Mouse (Mus musculus) bone marrow macrophage, adult 2 months (primary cell): ENCODE results near the gene Ttll10. TPM values are rescaled to one million over a fixed set of nuclear protein-coding genes. Genes with fewer than 3 reads are reported as not detected.

Source experiments
- H3K27ac ChIP-seq: 2 replicates; pipeline ENCODE4 v1.5.1; 2012; ENCODE audit warnings: low read depth, low read length; ENCODE audit not compliant: insufficient read depth
- H3K4me1 ChIP-seq: 2 replicates; pipeline ENCODE4 v1.6.1; 2012; ENCODE audit warnings: low read length; ENCODE audit not compliant: control insufficient read depth, insufficient read depth
- H3K4me3 ChIP-seq: 2 replicates; pipeline ENCODE4 v1.5.1; 2012; ENCODE audit warnings: mild to moderate bottlenecking, low read length, moderate library complexity; ENCODE audit not compliant: insufficient read depth
- CTCF ChIP-seq: IDR thresholded peaks from 2 replicates; pipeline ENCODE4 v1.5.1; 2012; ENCODE audit warnings: low read depth, mild to moderate bottlenecking, low read length, moderate library complexity
- POLR2A ChIP-seq: IDR thresholded peaks from 2 replicates; pipeline ENCODE4 v1.6.1; 2012; ENCODE audit warnings: mild to moderate bottlenecking, low read depth, low read length, borderline replicate concordance
- polyA plus RNA-seq: library from polyadenylated mRNA; stranded (reverse); fragments of >200 nt; gene quantifications from 2 replicates; pipeline ENCODE4 v1.2.4, GENCODE M21; 2012; ENCODE audit not compliant: missing spikeins, insufficient read depth, insufficient read length

Ttll10 gene
- polyA plus RNA-seq, 1 experiment, result not detected

DNA sequence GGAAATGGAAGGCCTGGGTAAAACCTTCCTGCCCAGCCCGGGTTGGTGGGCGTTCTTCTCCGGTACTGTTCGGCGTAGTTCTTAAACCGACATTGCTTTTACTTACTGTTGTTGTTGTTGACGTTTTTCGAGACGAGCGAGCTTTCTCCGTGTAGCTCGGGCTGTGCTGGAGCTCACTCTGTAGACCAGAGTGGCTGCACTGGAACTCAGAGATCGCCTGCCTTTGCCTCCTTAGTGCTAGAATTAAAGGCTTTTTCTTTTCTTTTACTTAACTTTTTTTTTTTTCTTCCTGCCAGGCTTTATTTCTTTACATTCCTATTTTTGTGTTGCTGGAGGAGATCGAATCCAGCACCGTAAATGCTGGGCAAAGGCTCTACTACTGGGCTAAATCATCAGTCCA, 65.6 kb downstream of the Ttll10 start:
- peak overlapping the region; percentile 98 for H3K27ac ChIP-seq
- peak overlapping the region; percentile 93 for H3K4me3 ChIP-seq
- H3K4me1 ChIP-seq, result peaks cover 13% of the 10 kb centered on the region
- TF ChIP-seq POLR2A, result no peak
- TF ChIP-seq CTCF, result no peak

DNA sequence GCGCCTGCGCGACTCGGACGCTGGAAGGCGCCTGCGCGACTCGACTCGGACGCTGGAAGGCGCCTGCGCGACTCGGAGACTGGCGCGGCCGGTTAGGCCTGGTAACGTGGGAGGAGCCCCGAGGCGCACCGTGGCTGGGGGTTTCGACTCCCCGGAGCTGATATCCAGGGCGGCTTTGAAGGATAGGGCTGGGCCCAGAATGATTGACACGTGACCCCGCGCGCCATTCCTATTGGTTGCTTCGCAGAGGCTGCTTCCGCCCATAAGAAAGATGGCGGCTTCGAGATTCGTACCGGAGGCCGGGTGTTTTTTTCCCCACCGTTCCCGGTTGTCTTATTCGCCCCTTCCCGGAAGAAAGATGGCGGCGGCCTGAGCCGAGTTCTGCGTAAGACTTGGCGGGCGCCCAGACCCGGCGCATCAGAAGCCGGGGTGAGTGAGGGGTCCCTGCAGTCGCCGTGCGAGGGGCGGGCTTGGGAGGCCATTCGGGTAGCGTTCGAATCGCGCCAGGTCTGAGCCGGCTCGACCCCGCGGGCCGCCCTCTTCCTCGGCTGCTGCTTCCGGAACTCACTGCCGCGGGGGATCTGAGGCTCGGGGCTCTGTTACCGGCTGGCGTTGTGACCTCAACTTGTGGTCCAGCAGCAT, 66.2 kb downstream of the Ttll10 start:
- Histone ChIP-seq H3K4me3 (peak overlapping the region; percentile 93), H3K4me1 (peaks cover 13% of the 10 kb centered on the region), H3K27ac (peak overlapping the region; percentile 98)
- TF ChIP-seq CTCF, result no peak
- peak; percentile 27; the same call in 1 of the 2 replicates for TF ChIP-seq POLR2A

DNA sequence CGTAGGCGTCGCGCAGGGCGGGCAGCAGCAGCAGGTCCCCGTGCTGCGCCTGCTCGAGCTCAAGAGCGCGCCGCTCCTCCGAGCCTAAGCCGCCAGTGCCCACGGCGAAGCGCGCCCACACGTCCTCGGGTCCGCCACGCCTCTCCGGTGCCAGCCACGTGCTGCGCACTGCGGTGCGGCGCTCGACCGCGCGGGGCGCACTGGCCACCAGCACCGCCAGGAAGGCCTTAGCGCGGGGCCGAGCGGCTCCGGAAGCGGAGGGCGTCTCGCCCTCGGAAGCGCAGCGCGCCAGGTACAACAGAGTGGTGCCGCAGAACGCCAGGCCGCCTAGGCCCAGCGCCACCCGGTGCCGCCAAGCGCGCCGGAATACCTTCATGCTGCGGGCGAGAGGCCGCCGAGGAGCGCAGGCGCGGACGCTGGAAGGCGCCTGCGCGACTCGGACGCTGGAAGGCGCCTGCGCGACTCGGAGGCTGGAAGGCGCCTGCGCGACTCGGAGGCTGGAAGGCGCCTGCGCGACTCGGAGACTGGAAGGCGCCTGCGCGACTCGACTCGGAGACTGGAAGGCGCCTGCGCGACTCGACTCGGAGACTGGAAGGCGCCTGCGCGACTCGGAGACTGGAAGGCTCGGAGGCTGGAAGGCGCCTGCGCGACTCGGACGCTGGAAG, 66.8 kb downstream of the Ttll10 start, which contains the start of the genes B3galt6 and Sdf4:
Gene B3galt6 (minus strand): TSS at position 409 of the 665 bp plus-strand sequence.
Gene Sdf4 (plus strand): TSS at position 632 of the 665 bp plus-strand sequence.
- Histone ChIP-seq H3K27ac (peak within 1 kb of the TSS; percentile 98), H3K4me1 (peaks cover 13% of the 10 kb centered on the region), H3K4me3 (peak within 1 kb of the TSS; percentile 95)
- TF ChIP-seq POLR2A, result no peak
- TF ChIP-seq CTCF, result no peak

DNA sequence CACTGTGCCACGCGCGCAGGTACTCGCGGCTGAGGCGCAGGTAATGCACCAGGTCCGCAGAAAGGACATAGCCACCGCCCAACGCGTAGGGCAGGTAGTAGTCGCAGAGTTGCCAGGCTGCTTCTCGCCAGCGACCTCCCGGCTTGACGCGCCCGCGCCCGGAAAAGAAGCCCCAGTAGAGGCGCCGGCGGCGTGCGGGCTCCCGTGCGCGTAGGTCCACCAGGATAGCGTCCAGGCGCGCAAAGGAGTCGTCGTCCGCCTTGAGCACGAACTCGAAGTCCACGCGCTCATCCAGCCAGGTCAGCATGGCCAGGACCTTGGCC, 67.3 kb downstream of the Ttll10 start:
- Histone ChIP-seq H3K4me1 (peaks cover 13% of the 10 kb centered on the region), H3K4me3 (peak overlapping the region; percentile 95), H3K27ac (peak overlapping the region; percentile 90)
- no peak for TF ChIP-seq CTCF
- no peak for TF ChIP-seq POLR2A

DNA sequence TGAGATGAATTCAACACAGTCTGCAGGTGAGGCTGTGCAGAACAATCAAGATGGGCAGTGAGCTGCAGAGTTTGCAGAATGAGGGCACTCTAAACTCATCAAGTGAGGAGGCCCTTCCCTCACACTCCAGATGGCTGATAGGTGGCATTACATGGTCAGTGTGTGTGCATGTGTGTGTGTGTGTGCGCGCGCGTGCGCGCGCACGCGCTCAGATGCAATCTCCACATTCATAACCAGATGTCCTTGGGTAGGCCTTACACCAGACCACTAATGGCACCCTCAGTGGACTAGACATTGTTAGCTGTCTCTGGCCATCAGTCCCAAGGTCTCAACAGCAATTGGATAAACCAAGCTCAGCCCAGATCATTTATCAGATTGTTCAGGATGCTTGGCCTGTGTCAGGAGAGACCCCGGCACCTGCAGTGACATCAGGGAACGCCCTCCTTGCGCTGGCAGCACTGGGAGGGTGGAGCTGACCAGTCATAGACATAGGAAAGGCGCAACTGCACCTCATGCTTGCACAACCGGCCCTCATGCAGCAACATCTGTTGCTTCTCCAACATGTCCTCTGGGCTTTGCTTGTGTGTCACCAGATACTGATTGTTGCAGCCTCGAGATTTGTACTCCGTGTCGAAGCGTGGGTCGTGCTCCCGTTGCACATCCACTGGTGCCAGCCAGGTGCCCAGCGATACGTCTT, 67.9 kb downstream of the Ttll10 start:
- H3K4me1 ChIP-seq, result peaks cover 13% of the 10 kb centered on the region
- TF ChIP-seq POLR2A, result no peak
- TF ChIP-seq CTCF, result no peak

More for the DNA sequence above, 67.9 kb downstream of the Ttll10 start:
- H3K27ac ChIP-seq, result no peak overlapping the region
- H3K4me3 ChIP-seq, result peak overlapping the region; percentile 95

Other genes starting within 250 kb of the Ttll10 start
- gene Ccnl2, start 246.9 kb downstream of the Ttll10 start, polyA plus RNA-seq, result 100 and 112 TPM in 2 replicates
- 99.3 and 105 TPM in 2 replicates for gene Aurkaip1, start 228.1 kb downstream of the Ttll10 start, polyA plus RNA-seq
- gene Mxra8, start 219.7 kb downstream of the Ttll10 start, polyA plus RNA-seq, result 1.2 and 2.7 TPM in 2 replicates
- gene Dvl1, start 212.0 kb downstream of the Ttll10 start, polyA plus RNA-seq, result 20.9 and 27.3 TPM in 2 replicates
- gene Tas1r3, start 196.1 kb downstream of the Ttll10 start, polyA plus RNA-seq, result 0.62 and 0.68 TPM in 2 replicates
- gene Cptp, start 190.0 kb downstream of the Ttll10 start, polyA plus RNA-seq, result 11.6 and 13.9 TPM in 2 replicates
- 21.4 and 23.0 TPM in 2 replicates for gene Ints11, start 189.9 kb downstream of the Ttll10 start, polyA plus RNA-seq
- gene Pusl1, start 167.6 kb downstream of the Ttll10 start, polyA plus RNA-seq, result 10.7 and 13.2 TPM in 2 replicates
- gene Acap3, start 167.6 kb downstream of the Ttll10 start, polyA plus RNA-seq, result 15.8 and 18.1 TPM in 2 replicates
- 78.3 and 85.9 TPM in 2 replicates for gene Ube2j2, start 115.6 kb downstream of the Ttll10 start, polyA plus RNA-seq
- gene C1qtnf12, start 97.1 kb downstream of the Ttll10 start, polyA plus RNA-seq, result 32.4 and 42.7 TPM in 2 replicates
- 1.7 and 2.3 TPM in 2 replicates for gene B3galt6, start 66.8 kb downstream of the Ttll10 start, polyA plus RNA-seq
- gene Sdf4, start 66.5 kb downstream of the Ttll10 start, polyA plus RNA-seq, result 197 and 213 TPM in 2 replicates
- gene Tnfrsf4, start 45.6 kb downstream of the Ttll10 start, polyA plus RNA-seq, result 1.5 and 1.7 TPM in 2 replicates
- not detected in 2 replicates for gene Tnfrsf18, start 33.2 kb downstream of the Ttll10 start, polyA plus RNA-seq
- 18.3 and 20.3 TPM in 2 replicates for gene 9430015G10Rik, start 50.6 kb upstream of the Ttll10 start, polyA plus RNA-seq
- gene Rnf223, start 71.1 kb upstream of the Ttll10 start, polyA plus RNA-seq, result 0.28 TPM in 1 of 2 replicates, not detected in the other
- gene Agrn, start 138.1 kb upstream of the Ttll10 start, polyA plus RNA-seq, result 24.0 and 25.1 TPM in 2 replicates
- gene Isg15, start 141.4 kb upstream of the Ttll10 start, polyA plus RNA-seq, result 76.8 and 96.9 TPM in 2 replicates
- gene AW011738, start 143.9 kb upstream of the Ttll10 start, polyA plus RNA-seq, result 1.2 and 1.6 TPM in 2 replicates
- not detected in 2 replicates for gene Perm1, start 156.5 kb upstream of the Ttll10 start, polyA plus RNA-seq
- 41.6 and 44.9 TPM in 2 replicates for gene Plekhn1, start 175.4 kb upstream of the Ttll10 start, polyA plus RNA-seq
- gene Noc2l, start 176.6 kb upstream of the Ttll10 start, polyA plus RNA-seq, result 45.2 and 46.3 TPM in 2 replicates
- gene Samd11, start 196.2 kb upstream of the Ttll10 start, polyA plus RNA-seq, result 0.36 TPM in 1 of 2 replicates, not detected in the other